Mouse (Mus musculus): ENCODE data around the gene Pspc1. TPM values are rescaled to one million over a fixed set of nuclear protein-coding genes. Genes with fewer than 3 reads are reported as not detected.
"Not testable (repeated sequence)": the region's sequence is repeated elsewhere in the genome, so short reads cannot be mapped to it uniquely, and the experiment has no call there.

Gene Pspc1
- 36.8 and 38.1 TPM in 2 replicates for polyA plus RNA-seq (2014; fragmentation: Nextera tagmentation; extraction: Ambion mirVana)

DNA sequence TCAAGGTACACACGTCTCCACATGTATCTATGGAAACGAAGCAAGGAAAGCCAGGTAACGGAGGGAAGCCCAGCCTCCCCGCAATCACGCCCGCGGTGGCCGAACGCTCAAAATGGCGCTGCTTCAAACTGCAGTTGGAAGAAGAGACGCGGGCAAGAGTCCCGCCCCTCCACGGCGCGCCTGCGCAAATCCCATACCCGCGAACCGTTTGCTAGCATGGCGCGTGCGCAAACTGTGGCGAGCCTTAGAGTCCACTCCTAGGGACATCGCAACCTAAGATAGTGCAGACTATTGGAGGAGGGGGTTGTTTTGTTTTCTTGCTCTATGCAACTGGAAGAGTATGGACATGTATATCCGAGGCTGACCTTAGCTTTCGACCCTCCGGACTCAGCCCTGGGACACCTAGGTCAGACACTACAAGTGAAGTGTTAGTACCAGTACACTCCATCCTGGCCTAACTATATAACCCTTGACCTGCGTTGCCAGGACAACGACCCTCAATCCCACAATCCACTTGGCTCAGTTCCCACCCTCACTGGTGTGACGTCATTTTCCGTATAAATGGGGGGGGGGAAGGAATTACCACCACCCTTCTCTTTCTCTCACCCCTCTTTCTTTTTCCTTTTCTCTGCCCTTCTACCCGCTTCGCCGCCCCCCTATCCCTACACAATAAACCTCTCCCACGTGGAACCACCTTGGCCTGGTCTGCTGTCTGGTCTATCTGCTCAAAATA is at the start of gene Pspc1:
TSS of gene Pspc1 (minus strand) at position 117 of the 733 bp plus-strand sequence.
- TF ChIP-seq CTCF (IDR thresholded peaks at IDR 0.05; ENCODE audit: low read depth): no peak
- Histone ChIP-seq H3K27ac (ENCODE audit: low read depth) (peak within 1 kb of the TSS; percentile 97), H3K4me3 (ENCODE audit: low read depth, low read length) (peak within 1 kb of the TSS; percentile 91), H3K27me3 (ENCODE audit: insufficient read depth, low read length) (no peaks in the 10 kb centered on the region), H3K9me3 (ENCODE audit: low read depth, low read length) (no peaks in the 10 kb centered on the region), H3K4me2 (peak within 1 kb of the TSS; percentile 81), H3K36me3 (ENCODE audit: insufficient read depth) (peaks cover 5% of the 10 kb centered on the region; the same call in 1 of the 2 replicates), H3K9ac (peak within 1 kb of the TSS; percentile 91), H3K4me1 (ENCODE audit: insufficient read depth) (peaks cover 3% of the 10 kb centered on the region; the same call in 1 of the 2 replicates)
- peak; percentile 99 for DNase-seq
- WGBS: under 1% methylated on average over 36 of the region's 36 CpGs
- peak; percentile 97 for ATAC-seq (ENCODE audit: insufficient read depth)

DNA sequence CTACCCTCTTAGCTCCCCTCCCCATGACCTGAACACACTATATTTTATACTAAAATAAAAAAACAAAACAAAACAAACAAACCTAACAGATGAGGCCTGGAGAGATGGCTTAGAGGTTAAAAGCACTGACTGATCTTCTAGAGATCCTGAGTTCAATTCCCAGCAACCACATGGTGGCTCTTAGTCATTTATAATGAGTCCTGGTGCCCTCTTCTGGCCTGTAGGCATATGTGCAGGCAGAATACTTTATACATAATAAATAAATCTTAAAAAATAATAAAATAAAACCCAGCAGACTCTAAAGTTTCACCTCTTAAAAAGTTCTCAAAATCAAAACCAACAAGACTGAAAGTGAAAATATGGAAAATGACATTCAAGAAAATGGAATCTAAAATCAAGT is 46.4 kb upstream of the Pspc1 start:
- peak; percentile 23 for DNase-seq
- Histone ChIP-seq H3K27ac (ENCODE audit: low read depth) (no peak overlapping the region), H3K4me1 (ENCODE audit: insufficient read depth) (no peaks in the 10 kb centered on the region), H3K9me3 (ENCODE audit: low read depth, low read length) (no peaks in the 10 kb centered on the region), H3K27me3 (ENCODE audit: insufficient read depth, low read length) (no peaks in the 10 kb centered on the region), H3K4me3 (ENCODE audit: low read depth, low read length) (no peak overlapping the region), H3K9ac (no peak overlapping the region), H3K4me2 (no peak overlapping the region), H3K36me3 (ENCODE audit: insufficient read depth) (no peaks in the 10 kb centered on the region)
- peak; percentile 38 for TF ChIP-seq CTCF (IDR thresholded peaks at IDR 0.05; ENCODE audit: low read depth)
- no peak for ATAC-seq (ENCODE audit: insufficient read depth)

DNA sequence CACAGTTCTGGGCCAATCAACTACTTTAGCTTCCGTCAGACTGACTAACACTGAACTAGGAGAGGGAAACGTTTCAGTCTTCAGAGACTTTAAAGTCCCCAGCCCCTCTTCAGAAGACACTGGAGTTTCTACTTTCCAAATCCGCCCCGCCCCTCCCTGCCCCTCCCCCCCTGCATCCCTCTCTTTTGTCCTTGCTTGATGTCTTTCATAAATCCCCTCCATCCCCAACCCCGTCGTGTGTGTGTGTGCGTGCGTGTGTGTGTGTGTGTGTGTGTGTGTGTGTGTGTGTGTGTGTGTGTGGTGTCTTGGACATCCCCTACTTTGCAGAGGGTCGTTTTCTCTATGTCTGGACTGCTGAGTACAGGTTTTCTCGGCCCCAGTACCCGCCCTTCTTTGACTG is 39.5 kb upstream of the Pspc1 start:
- no peaks in the 10 kb centered on the region for H3K9me3 ChIP-seq (ENCODE audit: low read depth, low read length)
- no peaks in the 10 kb centered on the region for H3K27me3 ChIP-seq (ENCODE audit: insufficient read depth, low read length)
- no peaks in the 10 kb centered on the region for H3K36me3 ChIP-seq (ENCODE audit: insufficient read depth)
- DNase-seq (peak; percentile 16), ATAC-seq (ENCODE audit: insufficient read depth) (no peak)
- peak overlapping the region; percentile 40 for H3K4me2 ChIP-seq
- H3K27ac ChIP-seq (ENCODE audit: low read depth): no peak overlapping the region
- H3K9ac ChIP-seq: no peak overlapping the region
- no peak overlapping the region for H3K4me3 ChIP-seq (ENCODE audit: low read depth, low read length)
- H3K4me1 ChIP-seq (ENCODE audit: insufficient read depth): peaks cover 6% of the 10 kb centered on the region
- no peak for TF ChIP-seq CTCF (IDR thresholded peaks at IDR 0.05; ENCODE audit: low read depth)
- WGBS: 12% methylated on average over 11 of the region's 11 CpGs

DNA sequence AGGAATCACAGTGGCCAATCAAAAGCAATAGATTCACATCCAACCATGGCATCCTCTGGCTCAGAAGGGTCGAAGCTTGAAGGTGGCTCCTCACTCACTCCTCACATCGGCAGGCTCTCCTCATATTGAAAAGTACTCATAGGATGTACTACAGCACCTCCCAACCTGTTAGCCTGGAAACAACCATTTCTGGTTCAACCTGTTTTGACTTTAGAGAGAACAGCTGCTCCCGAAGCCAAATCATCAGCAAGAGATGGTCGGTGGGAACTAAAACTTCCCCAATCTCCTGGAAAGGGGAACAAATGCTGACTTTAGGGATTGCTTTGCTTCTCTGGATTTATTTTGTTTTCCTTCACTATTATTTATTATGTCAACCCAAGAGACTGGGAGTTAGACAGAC is 39.0 kb upstream of the Pspc1 start:
- Histone ChIP-seq H3K36me3 (ENCODE audit: insufficient read depth) (no peaks in the 10 kb centered on the region), H3K4me1 (ENCODE audit: insufficient read depth) (peaks cover 6% of the 10 kb centered on the region), H3K4me3 (ENCODE audit: low read depth, low read length) (no peak overlapping the region), H3K27me3 (ENCODE audit: insufficient read depth, low read length) (no peaks in the 10 kb centered on the region), H3K9ac (no peak overlapping the region), H3K27ac (ENCODE audit: low read depth) (no peak overlapping the region), H3K4me2 (peak overlapping the region; percentile 40; the same call in 1 of the 2 replicates), H3K9me3 (ENCODE audit: low read depth, low read length) (no peaks in the 10 kb centered on the region)
- 55% methylated on average over 4 of the region's 4 CpGs for WGBS
- no peak for TF ChIP-seq CTCF (IDR thresholded peaks at IDR 0.05; ENCODE audit: low read depth)
- ATAC-seq (ENCODE audit: insufficient read depth) (no peak), DNase-seq (peak; percentile 47)

DNA sequence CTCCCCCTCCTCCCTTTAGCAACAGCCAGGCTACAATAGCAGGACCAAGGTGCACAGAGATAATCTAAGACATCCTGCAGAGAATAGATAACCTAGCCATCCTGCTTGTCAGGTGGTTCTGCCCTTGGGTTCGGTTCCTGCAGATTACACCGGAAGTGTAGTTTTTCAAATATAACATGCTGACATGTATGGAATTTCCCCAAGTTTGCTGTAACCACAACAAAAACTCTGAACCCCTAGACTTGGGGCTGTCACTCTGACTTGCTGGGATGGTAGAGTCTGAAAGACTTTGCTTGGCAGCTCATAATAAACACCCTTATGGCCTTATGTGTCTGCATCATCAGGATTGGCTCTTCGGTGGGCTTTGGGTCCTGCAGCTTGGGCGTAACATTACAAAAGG is 38.4 kb upstream of the Pspc1 start:
- WGBS: 86% methylated on average over 4 of the region's 4 CpGs
- H3K36me3 ChIP-seq (ENCODE audit: insufficient read depth): no peaks in the 10 kb centered on the region
- H3K27me3 ChIP-seq (ENCODE audit: insufficient read depth, low read length): no peaks in the 10 kb centered on the region
- TF ChIP-seq CTCF (IDR thresholded peaks at IDR 0.05; ENCODE audit: low read depth): no peak
- no peak overlapping the region for H3K27ac ChIP-seq (ENCODE audit: low read depth)
- no peaks in the 10 kb centered on the region for H3K9me3 ChIP-seq (ENCODE audit: low read depth, low read length)
- ATAC-seq (ENCODE audit: insufficient read depth) (no peak), DNase-seq (no peak)
- H3K4me3 ChIP-seq (ENCODE audit: low read depth, low read length): no peak overlapping the region
- H3K9ac ChIP-seq: no peak overlapping the region
- H3K4me1 ChIP-seq (ENCODE audit: insufficient read depth): peaks cover 6% of the 10 kb centered on the region
- no peak overlapping the region for H3K4me2 ChIP-seq

DNA sequence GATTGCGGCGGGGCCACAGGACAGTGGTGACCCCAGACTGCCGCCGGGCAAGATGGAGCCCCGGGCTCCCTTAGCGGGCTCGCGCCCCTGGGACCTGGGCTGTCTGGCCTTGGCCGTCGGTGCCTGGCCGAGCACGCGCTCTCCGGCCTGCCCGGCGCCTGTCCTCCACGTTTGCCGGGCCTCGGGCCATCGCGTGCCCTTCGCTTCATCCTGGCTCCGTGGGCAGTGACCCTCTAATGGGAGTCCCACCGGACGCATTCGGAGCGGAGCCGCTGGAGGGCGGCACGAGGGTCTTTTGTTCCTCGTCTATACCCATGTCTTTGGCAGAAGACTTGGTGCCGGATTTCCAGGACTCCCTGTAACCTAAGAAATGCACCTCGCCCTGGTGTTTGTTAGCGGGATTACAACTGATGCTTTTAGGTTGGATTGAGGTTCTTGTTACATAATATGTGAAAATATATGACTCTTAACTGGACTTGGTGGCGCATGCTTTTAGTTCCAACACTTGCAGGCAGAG is 34.5 kb upstream of the Pspc1 start:
- H3K27me3 ChIP-seq (ENCODE audit: insufficient read depth, low read length): no peaks in the 10 kb centered on the region
- WGBS: under 1% methylated on average over 35 of the region's 35 CpGs
- ATAC-seq (ENCODE audit: insufficient read depth) (peak; percentile 52), DNase-seq (peak; percentile 92)
- H3K4me3 ChIP-seq (ENCODE audit: low read depth, low read length): peak overlapping the region; percentile 54
- H3K27ac ChIP-seq (ENCODE audit: low read depth): peak overlapping the region; percentile 96
- H3K9ac ChIP-seq: peak overlapping the region; percentile 76
- H3K4me1 ChIP-seq (ENCODE audit: insufficient read depth): peaks cover 6% of the 10 kb centered on the region
- H3K4me2 ChIP-seq: peak overlapping the region; percentile 65
- H3K9me3 ChIP-seq (ENCODE audit: low read depth, low read length): no peaks in the 10 kb centered on the region
- peaks cover 8% of the 10 kb centered on the region; the same call in 1 of the 2 replicates for H3K36me3 ChIP-seq (ENCODE audit: insufficient read depth)
- peak; percentile 76 for TF ChIP-seq CTCF (IDR thresholded peaks at IDR 0.05; ENCODE audit: low read depth)

DNA sequence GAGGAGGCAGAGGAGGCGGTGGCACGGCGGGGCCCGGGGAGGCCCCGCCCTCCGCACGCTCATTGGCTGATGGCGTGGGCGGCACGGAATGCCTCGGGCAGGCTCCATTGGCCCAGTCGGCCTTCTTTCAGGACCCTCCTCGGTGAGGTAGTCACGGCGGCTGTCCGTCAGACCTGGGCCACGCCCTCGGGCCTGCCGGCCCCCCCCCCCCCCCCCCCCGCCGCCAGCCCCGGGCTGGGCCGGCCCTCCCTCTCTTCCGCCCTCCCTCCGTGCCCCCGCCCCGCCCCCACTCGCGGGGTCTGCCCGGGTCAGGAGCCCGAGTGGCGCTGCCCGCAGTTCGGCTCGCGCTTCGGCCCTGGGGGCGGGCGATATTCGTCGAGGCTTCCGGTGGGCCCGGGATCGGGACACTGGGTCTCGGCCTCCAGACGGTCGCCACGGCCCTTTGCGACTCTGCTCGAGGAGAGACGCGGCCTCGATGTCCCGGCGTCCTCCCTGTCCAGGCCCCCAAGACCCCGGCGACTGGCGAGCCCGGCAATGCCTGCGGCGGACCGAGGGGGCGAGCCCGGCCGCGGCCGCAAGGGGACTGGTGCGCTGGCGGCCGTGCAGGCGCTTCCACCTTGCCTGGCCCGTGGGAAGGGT is 33.7 kb upstream of the Pspc1 start, which contains the start of gene Zmym5:
TSS of gene Zmym5 (minus strand) at position 16 of the 639 bp plus-strand sequence.
- DNase-seq: peak; percentile 88
- not testable (repeated sequence) for H3K9me3 ChIP-seq (ENCODE audit: low read depth, low read length); H3K27me3 ChIP-seq (ENCODE audit: insufficient read depth, low read length); H3K4me1 ChIP-seq (ENCODE audit: insufficient read depth); H3K36me3 ChIP-seq (ENCODE audit: insufficient read depth)
- H3K27ac ChIP-seq (ENCODE audit: low read depth): peak within 1 kb of the TSS; percentile 96
- peak within 1 kb of the TSS; percentile 77 for H3K4me2 ChIP-seq
- ATAC-seq (ENCODE audit: insufficient read depth): peak; percentile 98
- under 1% methylated on average over 42 of the region's 72 CpGs for WGBS
- peak within 1 kb of the TSS; percentile 79 for H3K9ac ChIP-seq
- H3K4me3 ChIP-seq (ENCODE audit: low read depth, low read length): peak within 1 kb of the TSS; percentile 69

DNA sequence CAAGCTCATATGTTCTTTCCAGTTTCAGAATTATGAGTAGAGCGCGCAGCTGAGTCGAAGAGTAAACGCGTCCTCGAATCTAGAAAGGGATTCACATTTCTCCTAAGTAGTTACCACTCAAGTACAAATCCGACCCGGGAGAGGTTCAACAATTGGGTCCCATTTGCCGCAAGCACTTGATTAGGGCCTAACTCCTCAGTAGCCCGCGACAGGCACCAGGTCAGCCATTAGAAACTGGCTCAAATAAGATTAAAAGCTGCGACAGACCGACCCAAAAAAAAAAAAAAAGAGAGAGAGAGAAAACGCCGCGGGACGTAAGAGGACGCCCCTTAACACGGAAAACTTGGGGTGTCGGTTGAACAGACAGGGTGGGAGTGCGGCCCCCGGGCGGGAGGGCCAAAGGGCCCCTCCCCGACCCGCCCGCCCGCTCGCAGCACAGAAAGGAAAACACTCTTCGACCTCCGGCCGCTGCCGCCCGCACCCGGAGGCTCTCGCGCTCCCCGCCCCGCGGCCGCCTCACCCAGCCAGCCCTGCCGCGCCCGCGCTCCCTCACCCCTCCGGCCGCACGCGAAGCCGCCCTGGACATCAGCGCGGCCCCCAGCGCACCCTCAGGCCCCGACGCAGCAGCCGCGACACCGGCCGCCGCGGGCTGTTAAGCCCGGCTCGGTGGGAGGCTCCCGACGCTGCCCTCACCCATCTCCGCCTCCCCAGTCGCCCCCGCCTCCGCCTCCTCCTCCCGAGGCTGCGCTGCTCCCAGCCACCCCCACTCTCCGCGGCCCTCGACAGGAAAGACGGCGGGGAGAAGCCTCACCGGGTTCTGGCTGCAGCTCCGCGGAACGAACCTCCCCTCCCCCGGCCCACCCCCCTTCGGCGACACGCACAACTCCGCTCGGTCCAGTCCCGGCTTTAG is 32.9 kb upstream of the Pspc1 start:
- not testable (repeated sequence) for H3K27me3 ChIP-seq (ENCODE audit: insufficient read depth, low read length); H3K36me3 ChIP-seq (ENCODE audit: insufficient read depth); ATAC-seq (ENCODE audit: insufficient read depth); H3K4me1 ChIP-seq (ENCODE audit: insufficient read depth); H3K9me3 ChIP-seq (ENCODE audit: low read depth, low read length)
- H3K4me3 ChIP-seq (ENCODE audit: low read depth, low read length): peak overlapping the region; percentile 69
- WGBS: 1% methylated on average over 33 of the region's 86 CpGs
- peak; percentile 63 for DNase-seq
- peak overlapping the region; percentile 79 for H3K9ac ChIP-seq
- H3K4me2 ChIP-seq: peak overlapping the region; percentile 77
- peak overlapping the region; percentile 91 for H3K27ac ChIP-seq (ENCODE audit: low read depth)
